Mouse (Mus musculus) macrophage (primary cell): ENCODE data around the gene Rhod. TPM values are rescaled to one million over a fixed set of nuclear protein-coding genes. Genes with fewer than 3 reads are reported as not detected.
"Not testable (repeated sequence)": the region's sequence is repeated elsewhere in the genome, so short reads cannot be mapped to it uniquely, and the experiment has no call there.

Experiments
- H3K27ac ChIP-seq: fragments of 350-480 bp; formaldehyde crosslinking; 2 replicates; pipeline ENCODE4 v1.9.0; 2021
- H3K36me3 ChIP-seq: fragments of 350-480 bp; formaldehyde crosslinking; 2 replicates; pipeline ENCODE4 v1.9.0; 2021; ENCODE audit errors: inconsistent target
- H3K4me3 ChIP-seq: fragments of 350-480 bp; formaldehyde crosslinking; 2 replicates; pipeline ENCODE4 v1.9.0; 2021; ENCODE audit errors: inconsistent target
- H3K79me2 ChIP-seq: fragments of 350-480 bp; formaldehyde crosslinking; 2 replicates; pipeline ENCODE4 v1.9.0; 2021; ENCODE audit errors: inconsistent target
- WGBS: methylation state at CpG from one replicate; pipeline ENCODE4 v1.1.7; 2026; ENCODE audit warnings: inconsistent platforms; ENCODE audit not compliant: missing documents; 5-methylcytosine and 5-hydroxymethylcytosine counted together
- polyA plus RNA-seq: library from polyadenylated mRNA; stranded (reverse); fragments of 250-400 nt; gene quantifications from 3 replicates; pipeline ENCODE4 v1.2.4, GENCODE M21; 2018; ENCODE audit warnings: inconsistent platforms

The Rhod gene
- polyA plus RNA-seq, 1 experiment from 2014 or later = 4.4 TPM

GRCm38 (mm10) chr19:4461981-4462380 is 22.7 kb upstream of the Rhod start:
- Histone ChIP-seq H3K79me2 (no peaks in the 10 kb centered on the region), H3K27ac (no peak overlapping the region), H3K36me3 (no peaks in the 10 kb centered on the region), H3K4me3 (no peak overlapping the region)
- 18% methylated on average over 8 of the region's 8 CpGs for WGBS

DNA sequence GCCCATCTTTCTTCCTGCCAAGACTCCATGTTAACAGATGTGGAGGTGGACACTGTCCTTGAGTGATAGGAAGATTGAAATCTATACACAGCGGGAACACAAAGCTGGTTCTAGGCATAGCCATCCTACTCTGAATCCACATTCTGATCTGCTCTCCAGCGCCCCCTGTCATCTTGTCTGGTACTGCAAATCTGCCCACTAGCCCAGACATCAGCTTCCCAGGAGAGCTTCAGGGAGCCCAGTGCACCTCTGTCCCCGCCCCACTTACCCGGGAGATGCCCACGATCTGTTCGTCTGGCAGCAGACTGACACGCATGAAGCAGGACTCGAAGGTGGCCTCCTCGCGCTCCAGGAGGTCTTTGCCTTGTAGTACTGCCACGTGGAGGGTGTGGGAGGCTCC is 17.0 kb upstream of the Rhod start:
- H3K36me3 ChIP-seq = no peaks in the 10 kb centered on the region
- no peak overlapping the region for H3K4me3 ChIP-seq
- WGBS = 20% methylated on average over 11 of the region's 11 CpGs
- no peaks in the 10 kb centered on the region for H3K79me2 ChIP-seq
- no peak overlapping the region for H3K27ac ChIP-seq

DNA sequence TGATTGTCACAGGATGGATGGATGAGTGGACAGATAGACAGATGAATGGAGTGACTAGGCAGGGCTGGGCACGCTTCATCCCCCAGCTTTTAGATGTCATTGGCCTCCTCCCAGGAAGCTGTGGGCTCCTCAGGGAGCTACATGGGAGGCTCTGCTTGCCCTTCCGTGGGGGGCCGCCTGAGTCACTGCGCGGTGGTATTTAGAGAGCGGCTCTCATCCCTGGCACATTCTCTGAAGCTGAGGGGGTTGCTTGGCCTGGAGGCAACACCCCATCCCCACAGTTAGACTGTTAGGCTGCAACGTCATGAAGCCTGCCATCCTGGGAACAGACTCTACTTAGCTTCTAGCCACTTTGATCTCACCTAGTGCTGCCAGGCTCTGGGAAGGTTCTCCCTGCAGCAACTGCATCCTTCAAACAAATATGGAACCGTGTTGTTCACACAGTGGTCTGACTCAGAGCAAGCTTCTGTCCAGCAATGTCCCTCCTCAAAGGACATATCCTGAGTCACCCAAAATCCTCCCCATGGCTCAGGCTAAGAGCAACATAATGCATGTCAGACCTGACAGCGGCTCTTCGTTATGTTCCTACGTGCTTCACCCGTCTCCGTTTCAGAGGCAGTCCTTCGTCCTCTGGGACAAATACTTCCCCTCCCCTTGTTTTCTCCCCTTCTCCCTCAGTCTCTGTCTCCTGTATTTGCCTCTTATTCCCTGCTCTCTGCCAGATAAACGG is 16.0 kb upstream of the Rhod start:
- Histone ChIP-seq H3K79me2 (no peaks in the 10 kb centered on the region), H3K4me3 (no peak overlapping the region), H3K36me3 (no peaks in the 10 kb centered on the region), H3K27ac (no peak overlapping the region)
- WGBS = 86% methylated on average over 15 of the region's 15 CpGs

GRCm38 (mm10) chr19:4454040-4454439 is 14.8 kb upstream of the Rhod start:
- H3K27ac ChIP-seq, H3K79me2 ChIP-seq, H3K4me3 ChIP-seq, H3K36me3 ChIP-seq: not testable (repeated sequence)
- 64% methylated on average over 1 of the region's 1 CpGs for WGBS

DNA sequence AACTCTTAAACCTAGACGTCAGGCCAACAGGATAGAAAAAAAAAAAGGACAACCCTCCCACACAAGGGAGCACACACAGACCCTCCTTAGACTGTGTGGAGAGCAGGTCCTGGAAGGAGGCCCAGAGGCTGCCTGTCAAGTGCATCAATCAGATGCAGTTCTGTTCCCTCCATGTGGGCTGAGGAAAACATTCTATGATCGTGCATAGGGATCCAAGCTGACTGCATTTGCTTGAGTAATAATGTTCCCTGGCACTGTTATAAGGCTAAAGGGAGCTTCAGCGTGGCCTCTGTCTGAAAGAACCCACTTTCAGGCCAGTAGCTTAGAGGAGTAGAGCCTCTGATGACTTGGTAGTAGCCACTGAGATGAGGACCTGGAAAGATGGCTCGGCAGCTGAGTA is 13.3 kb upstream of the Rhod start:
- Histone ChIP-seq H3K27ac (no peak overlapping the region), H3K36me3 (no peaks in the 10 kb centered on the region), H3K4me3 (no peak overlapping the region), H3K79me2 (no peaks in the 10 kb centered on the region)
- WGBS = 72% methylated on average over 4 of the region's 4 CpGs

DNA sequence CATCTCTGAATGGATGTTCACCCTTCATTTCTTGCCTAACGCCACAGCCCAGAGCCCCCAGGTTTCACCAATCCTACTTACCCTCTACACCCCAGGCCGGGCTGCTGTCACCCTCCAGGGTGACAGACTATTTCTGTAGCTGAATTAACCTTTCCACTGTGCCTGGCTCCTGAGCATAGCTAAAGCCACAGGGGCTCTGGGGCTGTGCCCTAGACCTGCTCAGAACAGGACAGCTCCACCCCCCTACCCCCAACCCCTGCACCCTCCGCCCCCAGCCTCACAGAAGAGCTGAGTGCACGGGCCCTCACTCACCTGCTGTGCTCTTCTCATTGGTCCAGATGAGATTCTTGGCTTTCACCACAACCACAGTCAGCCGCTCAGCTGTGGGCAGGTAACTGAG is 12.7 kb upstream of the Rhod start:
- H3K79me2 ChIP-seq = no peaks in the 10 kb centered on the region
- H3K4me3 ChIP-seq = no peak overlapping the region
- no peaks in the 10 kb centered on the region for H3K36me3 ChIP-seq
- 79% methylated on average over 4 of the region's 5 CpGs for WGBS
- no peak overlapping the region for H3K27ac ChIP-seq

DNA sequence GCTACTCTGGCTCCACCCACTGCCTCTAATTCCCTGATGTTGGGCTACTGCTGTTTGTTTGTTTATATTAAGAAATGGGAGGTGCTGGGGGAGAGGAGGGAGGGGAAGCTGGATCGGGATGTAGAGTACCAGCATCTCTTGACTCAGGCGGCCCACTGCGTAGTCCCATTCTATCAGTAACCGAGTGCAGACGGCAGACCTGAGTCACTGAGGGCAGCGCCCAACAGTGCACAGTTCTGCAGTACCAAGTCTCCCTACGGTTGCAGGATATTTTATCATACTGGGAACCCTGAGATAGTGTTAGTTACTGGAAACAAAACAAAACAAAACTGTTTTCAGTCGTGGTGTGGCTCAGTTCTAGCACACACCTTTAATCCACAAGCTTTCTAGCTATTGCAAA is 11.9 kb upstream of the Rhod start:
- Histone ChIP-seq H3K27ac (no peak overlapping the region), H3K79me2 (no peaks in the 10 kb centered on the region), H3K36me3 (no peaks in the 10 kb centered on the region), H3K4me3 (no peak overlapping the region)
- WGBS = 84% methylated on average over 8 of the region's 8 CpGs

- 80% methylated on average over 5 of the region's 5 CpGs for WGBS
- Histone ChIP-seq H3K27ac (no peak overlapping the region), H3K36me3 (no peaks in the 10 kb centered on the region)
Measured at GRCm38 (mm10) chr19:4450666-4451065, 11.4 kb upstream of the Rhod start.

DNA sequence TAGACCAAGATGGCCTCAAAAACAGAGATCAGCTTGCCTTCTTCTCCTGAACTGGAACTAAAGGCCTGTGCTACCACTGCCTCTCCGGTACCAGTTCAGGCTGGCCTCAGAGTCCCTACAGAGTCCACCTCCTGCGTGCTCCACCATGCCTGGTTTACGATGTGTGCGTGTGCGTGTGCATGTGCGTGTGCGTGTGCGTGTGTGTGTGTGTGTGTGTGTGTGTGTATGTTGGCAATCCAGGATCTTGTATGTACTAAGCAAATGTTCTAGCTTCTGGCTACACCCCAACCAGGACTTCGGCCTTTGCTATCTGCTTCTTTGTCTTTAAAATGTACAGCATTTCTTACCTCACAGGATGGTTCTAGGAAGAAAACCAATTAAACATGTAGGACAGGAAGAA is 10.0 kb upstream of the Rhod start:
- no peak overlapping the region for H3K4me3 ChIP-seq
- H3K27ac ChIP-seq = no peak overlapping the region
- no peaks in the 10 kb centered on the region for H3K36me3 ChIP-seq
- no peaks in the 10 kb centered on the region for H3K79me2 ChIP-seq
- WGBS = 89% methylated on average over 9 of the region's 9 CpGs

More at GRCm38 (mm10) chr19:4450666-4451065, 11.4 kb upstream of the Rhod start:
- no peak overlapping the region for H3K4me3 ChIP-seq
- H3K79me2 ChIP-seq = no peaks in the 10 kb centered on the region

GRCm38 (mm10) chr19:4447445-4447844 is 8.2 kb upstream of the Rhod start:
- Histone ChIP-seq H3K79me2 (no peaks in the 10 kb centered on the region), H3K36me3 (no peaks in the 10 kb centered on the region), H3K4me3 (no peak overlapping the region), H3K27ac (no peak overlapping the region)
- WGBS = 88% methylated on average over 9 of the region's 9 CpGs

GRCm38 (mm10) chr19:4446661-4447420 is 7.6 kb upstream of the Rhod start:
- WGBS = 82% methylated on average over 8 of the region's 8 CpGs

DNA sequence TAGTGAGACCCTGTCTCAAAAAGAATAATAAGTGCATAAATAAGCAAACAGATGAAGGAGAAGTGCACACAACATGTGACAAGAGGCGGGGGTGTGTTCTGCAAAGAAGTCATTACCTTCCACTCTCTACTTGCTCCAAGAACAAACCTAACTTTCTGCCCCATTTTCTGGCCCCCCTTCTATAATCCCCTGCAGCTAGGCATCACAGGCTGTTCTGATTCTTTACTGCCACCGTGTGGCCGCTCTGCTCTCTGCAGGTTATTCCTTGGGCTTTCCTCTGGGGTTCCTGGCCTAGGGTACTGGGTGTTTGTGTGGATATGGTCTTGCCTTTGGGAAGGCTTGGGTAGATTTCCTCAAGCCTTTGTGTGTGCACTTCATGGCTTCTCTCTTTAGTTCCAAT is 3.2 kb upstream of the Rhod start:
- Histone ChIP-seq H3K4me3 (no peak overlapping the region), H3K36me3 (no peaks in the 10 kb centered on the region), H3K79me2 (no peaks in the 10 kb centered on the region), H3K27ac (no peak overlapping the region)
- 23% methylated on average over 3 of the region's 3 CpGs for WGBS

More at GRCm38 (mm10) chr19:4446661-4447420, 7.6 kb upstream of the Rhod start:
- no peaks in the 10 kb centered on the region for H3K36me3 ChIP-seq
- no peak overlapping the region for H3K27ac ChIP-seq
- no peak overlapping the region for H3K4me3 ChIP-seq
- H3K79me2 ChIP-seq = no peaks in the 10 kb centered on the region

DNA sequence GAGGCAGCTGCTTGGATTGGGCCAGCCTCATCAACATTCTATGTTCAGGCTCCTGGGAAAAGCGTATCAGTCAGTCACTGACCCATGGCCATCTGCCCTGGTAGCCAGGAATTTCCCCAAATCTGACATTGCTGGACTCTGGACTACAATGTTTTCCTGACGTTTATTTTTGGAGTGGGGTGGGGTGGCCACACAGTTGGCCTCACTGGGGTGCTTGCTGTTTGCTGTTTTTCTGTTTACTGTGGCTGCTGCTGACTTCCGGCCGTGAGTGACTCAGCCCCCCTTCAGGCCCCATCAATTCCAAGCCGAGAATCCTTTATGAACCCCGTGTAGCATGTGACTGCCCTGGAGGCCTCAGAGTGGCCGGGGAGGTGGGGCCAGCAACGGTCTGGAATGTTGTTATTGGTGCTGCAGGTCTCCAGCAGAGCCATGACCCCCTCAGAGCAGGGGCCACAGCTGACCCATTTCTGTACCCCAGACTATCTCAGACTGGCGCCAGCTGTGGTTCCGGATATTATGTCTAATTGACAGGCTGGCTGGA is 2.5 kb upstream of the Rhod start:
- H3K27ac ChIP-seq = no peak overlapping the region
- no peaks in the 10 kb centered on the region for H3K36me3 ChIP-seq
- WGBS = 51% methylated on average over 10 of the region's 10 CpGs
- no peak overlapping the region for H3K4me3 ChIP-seq
- no peaks in the 10 kb centered on the region for H3K79me2 ChIP-seq

- H3K4me3 ChIP-seq = no peak overlapping the region
- H3K79me2 ChIP-seq = no peaks in the 10 kb centered on the region
- WGBS = 29% methylated on average over 6 of the region's 6 CpGs
- no peaks in the 10 kb centered on the region for H3K36me3 ChIP-seq
- H3K27ac ChIP-seq = no peak overlapping the region
Measured at GRCm38 (mm10) chr19:4441090-4441591, 1.9 kb upstream of the Rhod start.

- peak overlapping the region; percentile 44; the same call in 1 of the 2 replicates for H3K4me3 ChIP-seq
- H3K27ac ChIP-seq = no peak overlapping the region
Measured at GRCm38 (mm10) chr19:4440222-4440621, 990 bp upstream of the Rhod start.

More at GRCm38 (mm10) chr19:4440222-4440621, 990 bp upstream of the Rhod start:
- Histone ChIP-seq H3K36me3 (no peaks in the 10 kb centered on the region), H3K79me2 (no peaks in the 10 kb centered on the region)
- WGBS = 43% methylated on average over 8 of the region's 8 CpGs
